Mouse (Mus musculus): Measurements from ENCODE around the gene 1700129C05Rik. TPM values are rescaled to one million over a fixed set of nuclear protein-coding genes. Genes with fewer than 3 reads are reported as not detected.

1700129C05Rik gene
- polyA plus RNA-seq, 1 experiment from 2014 or later: not detected

DNA sequence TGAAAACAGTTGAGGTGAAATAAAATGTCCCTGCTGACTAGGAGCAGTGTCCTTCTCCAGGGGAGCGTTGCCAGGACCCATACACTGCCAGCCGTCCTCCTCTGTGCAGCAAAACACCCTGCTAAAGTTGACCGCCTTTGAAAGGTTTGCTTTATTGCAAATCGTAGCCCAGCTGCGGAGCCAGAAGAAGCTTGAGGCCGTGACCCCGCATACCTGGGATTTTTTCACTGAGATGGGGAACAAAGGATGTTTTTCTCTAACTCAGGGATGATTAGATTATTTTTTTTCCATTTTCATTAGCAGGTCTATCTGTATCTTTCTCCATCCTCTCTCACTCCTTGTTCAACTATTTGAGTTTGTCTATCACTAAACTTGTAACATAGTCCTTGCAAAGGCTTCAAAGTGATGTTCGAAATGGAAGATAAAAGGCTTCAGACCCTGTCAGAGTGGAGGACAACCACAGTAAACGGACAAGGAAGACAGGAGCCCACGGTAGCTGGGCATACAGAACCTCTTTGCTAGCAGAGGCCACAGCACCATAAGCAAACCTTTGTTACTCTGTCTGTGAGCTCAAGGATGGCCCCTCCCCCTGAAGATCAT is 38.6 kb downstream of the 1700129C05Rik start:
- no peak for ATAC-seq (ENCODE audit: insufficient number of reproducible peaks, low FRiP score, low TSS enrichment, low read depth)
- Histone ChIP-seq H3K27ac (replicated peaks; ENCODE audit: low read depth, low read length) (no peak overlapping the region), H3K9ac (ENCODE audit: low read length) (no peak overlapping the region), H3K4me2 (ENCODE audit: low read depth, severe bottlenecking) (no peak overlapping the region), H3K9me3 (ENCODE audit: control insufficient read depth, low read length) (no peaks in the 10 kb centered on the region), H3K4me3 (ENCODE audit: low read depth, low read length) (no peak overlapping the region), H3K36me3 (ENCODE audit: control insufficient read depth, insufficient read depth, low read length) (no peaks in the 10 kb centered on the region), H3K27me3 (ENCODE audit: control insufficient read depth, insufficient read depth, low read length) (no peaks in the 10 kb centered on the region), H3K4me1 (ENCODE audit: control insufficient read depth, insufficient read depth, low read length) (0 out of 2 replicates have a peak, but pooled peaks cover 3% of the 10 kb centered on the region)
- peak; percentile 35 for DNase-seq (ENCODE audit: low spot score)
- WGBS: 23% methylated on average over 10 of the region's 10 CpGs

DNA sequence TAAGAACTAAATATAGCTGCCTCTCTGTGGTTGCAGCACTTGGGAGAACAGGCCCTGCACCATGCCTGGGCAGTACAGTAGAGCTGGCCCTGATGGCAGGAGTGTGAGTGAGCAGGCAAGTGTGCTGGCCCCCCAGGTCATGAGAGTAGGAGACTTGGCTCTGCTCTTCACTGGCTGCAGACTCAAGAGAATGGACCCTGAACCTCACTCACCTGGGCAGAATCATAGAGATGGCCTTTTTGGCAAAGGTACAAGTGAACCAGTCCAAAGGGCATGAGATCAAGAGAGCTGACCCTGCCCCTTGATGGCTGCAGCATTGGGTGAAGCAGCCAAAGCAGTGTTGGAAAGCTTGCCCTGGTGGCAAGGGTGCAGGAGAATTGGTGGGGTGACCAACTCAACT is 49.1 kb downstream of the 1700129C05Rik start:
- DNase-seq (ENCODE audit: low spot score): no peak
- no peak overlapping the region for H3K4me3 ChIP-seq (ENCODE audit: low read depth, low read length)
- H3K4me1 ChIP-seq (ENCODE audit: control insufficient read depth, insufficient read depth, low read length): no peaks in the 10 kb centered on the region
- H3K27me3 ChIP-seq (ENCODE audit: control insufficient read depth, insufficient read depth, low read length): no peaks in the 10 kb centered on the region
- H3K27ac ChIP-seq (replicated peaks; ENCODE audit: low read depth, low read length): no peak overlapping the region
- no peak overlapping the region for H3K9ac ChIP-seq (ENCODE audit: low read length)
- H3K9me3 ChIP-seq (ENCODE audit: control insufficient read depth, low read length): no peaks in the 10 kb centered on the region
- no peaks in the 10 kb centered on the region for H3K36me3 ChIP-seq (ENCODE audit: control insufficient read depth, insufficient read depth, low read length)
- ATAC-seq (ENCODE audit: insufficient number of reproducible peaks, low FRiP score, low TSS enrichment, low read depth): no peak
- no peak overlapping the region for H3K4me2 ChIP-seq (ENCODE audit: low read depth, severe bottlenecking)

DNA sequence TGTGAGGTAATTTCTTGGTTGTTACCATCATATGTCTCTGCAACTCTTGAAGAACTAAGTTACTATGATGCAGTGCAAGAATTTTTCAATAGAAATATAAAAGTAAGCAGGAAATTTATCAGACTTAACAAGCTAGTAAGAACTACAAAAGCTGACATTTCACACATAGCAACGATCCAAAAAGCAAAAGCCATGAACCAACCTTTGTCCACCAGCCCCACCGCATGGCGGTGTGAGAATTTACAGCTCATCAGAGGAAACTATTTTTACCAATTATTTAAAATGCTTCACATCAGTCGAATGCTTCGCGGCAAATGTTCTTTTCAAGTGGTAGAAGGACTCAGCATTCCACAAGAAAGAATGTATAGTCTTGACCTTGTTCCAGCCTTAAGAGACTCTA is 58.3 kb downstream of the 1700129C05Rik start:
- H3K9ac ChIP-seq (ENCODE audit: low read length): no peak overlapping the region
- DNase-seq (ENCODE audit: low spot score) (peak; percentile 64), ATAC-seq (ENCODE audit: insufficient number of reproducible peaks, low FRiP score, low TSS enrichment, low read depth) (no peak)
- no peak overlapping the region for H3K27ac ChIP-seq (replicated peaks; ENCODE audit: low read depth, low read length)
- no peaks in the 10 kb centered on the region for H3K36me3 ChIP-seq (ENCODE audit: control insufficient read depth, insufficient read depth, low read length)
- no peak overlapping the region for H3K4me2 ChIP-seq (ENCODE audit: low read depth, severe bottlenecking)
- H3K4me1 ChIP-seq (ENCODE audit: control insufficient read depth, insufficient read depth, low read length): no peaks in the 10 kb centered on the region
- H3K27me3 ChIP-seq (ENCODE audit: control insufficient read depth, insufficient read depth, low read length): no peaks in the 10 kb centered on the region
- H3K4me3 ChIP-seq (ENCODE audit: low read depth, low read length): no peak overlapping the region
- WGBS: 43% methylated on average over 6 of the region's 6 CpGs
- no peaks in the 10 kb centered on the region for H3K9me3 ChIP-seq (ENCODE audit: control insufficient read depth, low read length)

Other genes starting within 250 kb of the 1700129C05Rik start
- not detected in 2 replicates for gene Gm5142, start 35.9 kb upstream of the 1700129C05Rik start, polyA plus RNA-seq (2014; fragmentation: Nextera tagmentation; extraction: Ambion mirVana)
- 117 and 127 TPM in 2 replicates for gene Rcbtb1, start 58.3 kb upstream of the 1700129C05Rik start, polyA plus RNA-seq (2014; fragmentation: Nextera tagmentation; extraction: Ambion mirVana)
- gene Gm6904, start 117.3 kb upstream of the 1700129C05Rik start, polyA plus RNA-seq (2014; fragmentation: Nextera tagmentation; extraction: Ambion mirVana): not detected in 2 replicates
- not detected in 2 replicates for gene Phf11a, start 154.6 kb upstream of the 1700129C05Rik start, polyA plus RNA-seq (2014; fragmentation: Nextera tagmentation; extraction: Ambion mirVana)
- not detected in 2 replicates for gene Phf11b, start 198.5 kb upstream of the 1700129C05Rik start, polyA plus RNA-seq (2014; fragmentation: Nextera tagmentation; extraction: Ambion mirVana)
- gene Phf11d, start 222.6 kb upstream of the 1700129C05Rik start, polyA plus RNA-seq (2014; fragmentation: Nextera tagmentation; extraction: Ambion mirVana): 0.17 and 0.39 TPM in 2 replicates

Data from limb, embryonic 11.5 days (tissue).